Mouse (Mus musculus): Measurements from ENCODE around the gene Lama4. TPM values are rescaled to one million over a fixed set of nuclear protein-coding genes. Genes with fewer than 3 reads are reported as not detected.

Gene Lama4
- total and polyA plus RNA-seq, 3 experiments = not detected

- H3K27ac ChIP-seq (ENCODE audit: control insufficient read depth, low read depth, low read length) = no peak overlapping the region
- no peak overlapping the region for H3K9ac ChIP-seq (ENCODE audit: control insufficient read depth, low read depth, low read length, poor library complexity, severe bottlenecking)
- no peaks in the 10 kb centered on the region for H3K27me3 ChIP-seq (ENCODE audit: control insufficient read depth in 1 of 2, insufficient read depth in 2 of 2, low read length in 2 of 2)
- no peak for DNase-seq (ENCODE audit: low read depth, low spot score)
- no peak for TF ChIP-seq GABPA (IDR thresholded peaks at IDR 0.05; ENCODE audit: low read depth, low read length)
- no peak for TF ChIP-seq CHD1 (IDR thresholded peaks at IDR 0.05; ENCODE audit: low read depth, low read length)
- TF ChIP-seq USF1 (IDR thresholded peaks at IDR 0.05; ENCODE audit: low read depth, low read length) = no peak
- TF ChIP-seq E2F4 (IDR thresholded peaks at IDR 0.05; ENCODE audit: borderline replicate concordance, low read depth, low read length) = no peak
- TF ChIP-seq MEF2A (IDR thresholded peaks at IDR 0.05; ENCODE audit: extremely low read depth, insufficient replicate concordance, low read depth, low read length, poor library complexity, severe bottlenecking) = no peak
- no peak for TF ChIP-seq MYB (IDR thresholded peaks at IDR 0.05; ENCODE audit: low read depth, low read length)
- no peak for TF ChIP-seq POLR2AphosphoS2 (IDR thresholded peaks at IDR 0.05; ENCODE audit: low read length)
- TF ChIP-seq ZMIZ1 (IDR thresholded peaks at IDR 0.05; ENCODE audit: low read depth, low read length) = no peak
- no peak for TF ChIP-seq USF2 (IDR thresholded peaks at IDR 0.05; ENCODE audit: borderline replicate concordance in 1 of 2, insufficient read depth in 1 of 2, low read depth in 1 of 2, low read length in 2 of 2)
- TF ChIP-seq CHD2 (IDR thresholded peaks at IDR 0.05; ENCODE audit: low read length) = no peak
- no peak for TF ChIP-seq KAT2A (conservative IDR thresholded peaks at IDR 0.05; ENCODE audit: low read depth, low read length)
- TF ChIP-seq GATA1 (IDR thresholded peaks at IDR 0.05; ENCODE audit: low read depth, low read length) = no peak
- TF ChIP-seq MYC (IDR thresholded peaks at IDR 0.05; ENCODE audit: low read depth, low read length) = no peak
- no peak for TF ChIP-seq ZKSCAN1 (IDR thresholded peaks at IDR 0.05; ENCODE audit: low read depth, low read length)
- no peak for TF ChIP-seq RCOR1 (IDR thresholded peaks at IDR 0.05; ENCODE audit: low read depth, low read length)
- TF ChIP-seq NRF1 (IDR thresholded peaks at IDR 0.05; ENCODE audit: insufficient read depth, low read depth, low read length, poor library complexity, severe bottlenecking) = no peak
- TF ChIP-seq TCF12 (IDR thresholded peaks at IDR 0.05; ENCODE audit: low read depth, low read length) = no peak
- H3K4me3 ChIP-seq (ENCODE audit: control insufficient read depth in 1 of 2, insufficient read depth in 1 of 2, low read depth in 2 of 2, low read length in 2 of 2) = no peak overlapping the region
- H3K4me1 ChIP-seq (ENCODE audit: control insufficient read depth in 1 of 2, insufficient read depth in 2 of 2, low read length in 2 of 2) = no peaks in the 10 kb centered on the region
- H3K79me2 ChIP-seq (ENCODE audit: control insufficient read depth, insufficient read depth, low read length, poor library complexity) = no peaks in the 10 kb centered on the region
- no peaks in the 10 kb centered on the region for H3K9me3 ChIP-seq (replicated peaks; ENCODE audit: insufficient read depth, low read length)
- H3K36me3 ChIP-seq (ENCODE audit: control insufficient read depth in 1 of 2, insufficient read depth in 2 of 2, low read length in 2 of 2) = no peaks in the 10 kb centered on the region
Observed at GRCm38 (mm10) chr10:38961920-38962319, 3.4 kb upstream of the Lama4 start.

- no peak overlapping the region for H3K27ac ChIP-seq (ENCODE audit: control insufficient read depth, low read depth, low read length)
- no peak overlapping the region for H3K4me3 ChIP-seq (ENCODE audit: control insufficient read depth in 1 of 2, insufficient read depth in 1 of 2, low read depth in 2 of 2, low read length in 2 of 2)
- no peaks in the 10 kb centered on the region for H3K79me2 ChIP-seq (ENCODE audit: control insufficient read depth, insufficient read depth, low read length, poor library complexity)
- TF ChIP-seq NRF1 (IDR thresholded peaks at IDR 0.05; ENCODE audit: insufficient read depth, low read depth, low read length, poor library complexity, severe bottlenecking) (no peak), RAD21 (IDR thresholded peaks at IDR 0.05; ENCODE audit: low read depth, low read length) (no peak), HCFC1 (IDR thresholded peaks at IDR 0.05; ENCODE audit: low read depth, low read length) (no peak), CHD1 (IDR thresholded peaks at IDR 0.05; ENCODE audit: low read depth, low read length) (no peak), SIN3A (IDR thresholded peaks at IDR 0.05; ENCODE audit: low read length) (no peak), MXI1 (IDR thresholded peaks at IDR 0.05; ENCODE audit: low read depth, low read length) (no peak), GABPA (IDR thresholded peaks at IDR 0.05; ENCODE audit: low read depth, low read length) (no peak), CHD2 (IDR thresholded peaks at IDR 0.05; ENCODE audit: low read length) (no peak), SMC3 (IDR thresholded peaks at IDR 0.05; ENCODE audit: low read depth, low read length) (no peak)
- no peak overlapping the region for H3K9ac ChIP-seq (ENCODE audit: control insufficient read depth, low read depth, low read length, poor library complexity, severe bottlenecking)
- H3K9me3 ChIP-seq (replicated peaks; ENCODE audit: insufficient read depth, low read length) = no peaks in the 10 kb centered on the region
- no peaks in the 10 kb centered on the region for H3K36me3 ChIP-seq (ENCODE audit: control insufficient read depth in 1 of 2, insufficient read depth in 2 of 2, low read length in 2 of 2)
- no peak for DNase-seq (ENCODE audit: low read depth, low spot score)
- H3K4me1 ChIP-seq (ENCODE audit: control insufficient read depth in 1 of 2, insufficient read depth in 2 of 2, low read length in 2 of 2) = no peaks in the 10 kb centered on the region
- H3K27me3 ChIP-seq (ENCODE audit: control insufficient read depth in 1 of 2, insufficient read depth in 2 of 2, low read length in 2 of 2) = no peaks in the 10 kb centered on the region
Observed at GRCm38 (mm10) chr10:38964719-38965074, 618 bp upstream of the Lama4 start.

Measured in MEL (cell line).